Mouse (Mus musculus): ENCODE data around the gene Polr3b. TPM values are rescaled to one million over a fixed set of nuclear protein-coding genes. Genes with fewer than 3 reads are reported as not detected.

Gene Polr3b
- polyA plus RNA-seq, 1 experiment from 2014 or later, result 13.1 TPM

- Histone ChIP-seq H3K4me1 (ENCODE audit: control insufficient read depth, insufficient read depth, low read depth, low read length) (no peaks in the 10 kb centered on the region), H3K36me3 (ENCODE audit: control insufficient read depth, insufficient read depth, low read length) (no peaks in the 10 kb centered on the region), H3K4me2 (ENCODE audit: low read length) (no peak overlapping the region), H3K27ac (ENCODE audit: low read depth, low read length) (no peak overlapping the region; the same call in 1 of the 2 replicates), H3K9me3 (ENCODE audit: control insufficient read depth, low read length) (no peaks in the 10 kb centered on the region), H3K9ac (ENCODE audit: low read depth, low read length) (no peak overlapping the region), H3K27me3 (replicated peaks; ENCODE audit: control insufficient read depth, insufficient read depth, low read length) (no peaks in the 10 kb centered on the region), H3K4me3 (ENCODE audit: low read length) (no peak overlapping the region)
- WGBS, result 65% methylated on average over 12 of the region's 12 CpGs
- ATAC-seq, result peak; percentile 55; the same call in 1 of the 2 replicates
Observed at GRCm38 (mm10) chr10:84774573-84774972, 152.5 kb downstream of the Polr3b start.

Other genes starting within 250 kb of the Polr3b start
- gene Nuak1, start 181.7 kb upstream of the Polr3b start, polyA plus RNA-seq (2015; fragmentation: Nextera tagmentation; extraction: Ambion mirVana), result 4.7 and 5.4 TPM in 2 replicates
- gene Ckap4, start 88.2 kb upstream of the Polr3b start, polyA plus RNA-seq (2015; fragmentation: Nextera tagmentation; extraction: Ambion mirVana), result 24.2 and 51.3 TPM in 2 replicates
- gene Tcp11l2, start 45.7 kb upstream of the Polr3b start, polyA plus RNA-seq (2015; fragmentation: Nextera tagmentation; extraction: Ambion mirVana), result 21.8 and 24.6 TPM in 2 replicates
- 16.1 and 22.1 TPM in 2 replicates for gene Rfx4, start 133.8 kb downstream of the Polr3b start, polyA plus RNA-seq (2015; fragmentation: Nextera tagmentation; extraction: Ambion mirVana)